Mouse (Mus musculus) spleen, postnatal 10 days (tissue): ENCODE measurements at regions not wholly inside any gene's neighbourhood (a gene's known extent, or its start where the extent isn't known, plus 50 kb on each side); places are given as distances from the start of the nearest gene placed in this dataset.

ENCODE experiments used
- DNase-seq, 2 experiments: peaks; one replicate each; pipeline ENCODE4 v3.0.0; 2021 to 2022; ENCODE audit warnings: low spot score in 2 of 2

DNA sequence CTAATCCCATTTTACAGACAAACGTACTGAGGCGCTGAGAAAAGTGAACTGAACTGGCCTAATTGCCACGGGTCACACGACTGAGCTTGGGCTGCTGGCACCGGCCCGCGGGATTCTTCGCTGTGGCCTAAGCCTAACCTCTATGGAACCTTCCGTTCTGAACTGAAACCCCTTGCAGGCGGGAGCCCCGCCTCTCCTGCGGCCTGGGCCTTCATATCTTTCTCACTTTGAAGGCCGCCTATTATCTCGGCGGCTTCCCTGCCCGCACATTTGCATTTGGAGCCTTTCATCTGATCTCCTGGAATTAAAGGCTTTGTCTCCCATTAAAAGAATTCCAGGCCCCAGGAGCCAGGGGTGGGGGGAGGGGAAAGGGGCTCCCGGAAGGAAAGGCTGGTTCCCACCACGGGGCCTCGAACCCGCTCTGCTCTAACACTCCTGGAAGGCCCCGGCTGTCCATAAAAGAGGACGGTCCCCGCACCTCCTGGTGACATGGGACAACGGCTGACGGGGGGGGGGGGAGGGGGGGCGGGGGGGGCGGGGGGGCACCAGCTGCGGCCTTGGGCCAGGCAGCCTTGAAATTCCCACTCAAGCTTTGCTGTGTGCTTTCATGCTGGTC is 122.9 kb upstream of the Pja1 start:
- DNase-seq = no peak

GRCm38 (mm10) chrX:99592980-99593379 is 121.9 kb upstream of the Pja1 start:
- no peak for DNase-seq

- no peak for DNase-seq
Observed at GRCm38 (mm10) chrX:99587284-99587683, 116.2 kb upstream of the Pja1 start.

DNA sequence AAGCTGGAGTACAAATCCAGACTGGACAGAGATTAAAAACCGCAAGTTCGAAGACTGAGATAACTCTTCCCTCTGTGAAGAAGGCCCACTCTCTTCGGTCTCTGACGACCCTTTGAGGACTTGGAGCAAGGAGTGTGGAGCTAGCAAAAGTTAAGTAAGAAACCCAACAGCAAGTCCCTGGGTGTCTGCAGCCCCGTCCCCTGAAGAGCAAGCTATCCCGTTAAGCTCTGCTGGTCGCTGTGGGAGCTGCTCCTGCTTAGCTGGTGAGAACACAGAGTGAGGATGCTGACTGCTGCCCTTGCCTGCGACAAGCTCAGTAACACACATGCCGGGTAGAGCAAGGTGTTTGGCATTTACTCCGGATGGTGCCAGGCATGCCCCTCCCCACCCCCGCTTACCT is 115.2 kb upstream of the Pja1 start:
- DNase-seq = no peak

GRCm38 (mm10) chrX:99585703-99586102 is 114.6 kb upstream of the Pja1 start:
- DNase-seq = no peak

DNA sequence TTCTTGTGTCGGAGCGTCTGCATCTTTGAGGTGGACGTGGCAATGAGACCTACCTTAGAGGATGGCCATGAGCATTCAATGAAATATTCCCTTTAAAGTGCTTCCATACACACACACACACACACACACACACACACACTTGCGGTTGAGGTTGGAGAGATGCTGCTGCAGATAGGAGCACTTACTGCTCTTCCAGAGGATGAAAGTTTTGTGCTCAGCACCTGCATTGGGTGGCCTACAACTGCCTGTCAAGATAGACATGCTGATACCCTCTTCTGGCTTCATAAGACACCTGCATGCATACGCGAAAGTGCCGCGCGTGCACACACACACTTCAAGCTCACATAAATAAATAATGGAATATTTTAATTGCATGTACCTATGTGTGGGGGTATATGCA is 111.5 kb upstream of the Pja1 start:
- no peak for DNase-seq

GRCm38 (mm10) chrX:99581632-99582466 is 110.8 kb upstream of the Pja1 start:
- DNase-seq = no peak

- no peak for DNase-seq
Observed at GRCm38 (mm10) chrX:99579206-99579605, 108.1 kb upstream of the Pja1 start.

- no peak for DNase-seq
Observed at GRCm38 (mm10) chrX:99578796-99579195, 107.7 kb upstream of the Pja1 start.

DNA sequence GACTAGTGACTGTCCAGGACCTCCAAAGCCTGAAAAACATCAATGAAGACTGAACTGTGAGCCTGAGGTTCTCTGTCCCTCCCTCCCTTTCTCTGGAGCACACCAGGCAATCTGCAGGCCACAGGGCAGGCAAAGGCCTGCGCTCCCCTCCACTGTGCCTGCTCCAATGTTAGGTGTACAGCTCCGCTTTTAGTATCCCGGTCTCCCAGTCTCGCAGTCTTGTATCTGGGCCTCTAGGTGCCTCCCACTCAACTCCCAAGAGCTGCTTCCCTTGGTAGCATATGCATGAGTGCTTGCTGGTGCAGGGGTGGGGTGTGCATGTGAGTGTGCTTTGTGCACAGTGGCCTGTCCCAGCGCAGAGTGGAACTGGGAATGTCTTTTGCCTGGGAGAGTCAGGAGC is 104.0 kb upstream of the Pja1 start:
- DNase-seq = no peak

GRCm38 (mm10) chrX:99574441-99575103 is 103.5 kb upstream of the Pja1 start:
- peak in 1 of 2 experiments; percentile 38 for DNase-seq

DNA sequence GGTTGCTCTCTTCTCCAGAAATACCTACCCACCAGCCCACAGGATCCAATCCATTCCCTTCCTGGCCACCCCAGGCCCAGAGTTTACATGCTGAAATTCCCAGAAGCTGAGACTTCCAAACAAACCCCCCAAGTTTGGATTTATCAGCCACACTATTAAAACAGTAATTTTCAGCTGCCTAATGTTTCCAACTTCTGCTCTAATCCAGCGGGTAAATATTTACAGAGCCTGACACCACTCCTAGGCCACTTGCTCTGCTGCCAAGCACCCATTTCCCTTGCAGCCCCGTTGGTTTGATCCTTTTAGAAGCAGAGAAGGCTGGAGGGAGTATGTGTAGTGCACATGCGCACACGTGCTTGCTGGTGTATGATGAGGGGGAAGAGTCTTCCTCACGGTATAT is 99.1 kb upstream of the Pja1 start:
- DNase-seq = no peak

- DNase-seq = no peak
Observed at GRCm38 (mm10) chrX:99568244-99568643, 97.2 kb upstream of the Pja1 start.

DNA sequence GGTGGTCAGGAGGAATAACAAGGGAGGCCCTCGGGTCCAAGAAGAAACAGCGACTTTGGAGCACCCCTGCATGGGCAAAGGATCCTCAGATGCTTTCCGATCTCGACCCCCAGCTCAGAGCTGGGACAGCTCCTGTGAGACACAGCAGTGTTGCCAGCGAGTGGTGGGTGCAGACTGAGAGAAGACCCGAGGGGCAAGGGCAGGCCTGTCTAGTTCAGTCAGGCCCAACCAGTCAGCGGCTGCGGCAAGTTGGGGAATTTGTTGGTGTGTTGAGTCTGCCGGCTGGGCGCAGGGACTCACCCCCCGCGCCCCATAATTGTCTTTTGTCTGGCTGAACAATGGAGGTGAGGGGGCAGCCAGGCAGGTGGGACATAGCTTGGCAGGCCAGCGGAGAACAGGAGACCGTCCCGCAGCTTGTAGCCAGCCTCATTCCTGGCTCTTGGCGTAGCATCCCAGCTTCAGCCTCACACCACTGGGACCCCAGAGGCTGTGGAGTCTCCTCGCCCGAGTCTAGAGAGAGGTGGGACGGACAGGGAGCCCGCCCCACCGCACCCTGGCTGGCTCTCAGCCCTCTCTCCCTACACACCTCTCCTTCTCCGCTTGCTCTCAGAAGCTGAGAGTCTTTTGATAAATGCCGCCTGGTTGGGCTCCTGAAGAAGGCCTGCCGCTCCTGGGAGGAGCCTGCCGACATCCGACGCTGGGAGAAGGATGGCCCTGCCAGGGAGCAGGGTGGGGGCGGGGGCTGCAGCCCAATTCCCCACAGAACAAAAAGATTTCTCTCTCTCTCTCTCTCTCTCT is 96.5 kb upstream of the Pja1 start:
- no peak for DNase-seq

- no peak for DNase-seq
Observed at GRCm38 (mm10) chrX:99561995-99562394, 90.9 kb upstream of the Pja1 start.

DNA sequence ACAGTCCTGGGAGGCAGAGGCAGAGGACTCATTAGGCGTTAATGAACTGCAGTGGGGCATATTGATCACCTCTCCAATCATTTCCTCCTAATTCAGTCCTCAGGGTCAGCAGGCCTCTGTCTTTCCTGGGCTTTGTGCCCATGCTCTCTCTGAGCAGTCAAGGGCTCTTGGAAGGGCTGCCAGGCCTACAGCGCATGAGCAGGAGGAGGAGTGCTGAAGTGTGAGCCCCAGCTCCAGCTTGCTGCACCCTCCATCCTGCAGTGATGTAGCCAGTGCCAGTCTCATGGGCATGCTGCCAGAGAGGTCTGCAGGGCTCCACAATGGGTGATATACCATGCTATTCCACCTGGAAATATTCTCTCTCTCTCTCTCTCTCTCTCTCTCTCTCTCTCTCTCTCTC is 89.6 kb upstream of the Pja1 start:
- DNase-seq = no peak

- DNase-seq = no peak
Observed at GRCm38 (mm10) chrX:99556876-99557354, 85.8 kb upstream of the Pja1 start.

DNA sequence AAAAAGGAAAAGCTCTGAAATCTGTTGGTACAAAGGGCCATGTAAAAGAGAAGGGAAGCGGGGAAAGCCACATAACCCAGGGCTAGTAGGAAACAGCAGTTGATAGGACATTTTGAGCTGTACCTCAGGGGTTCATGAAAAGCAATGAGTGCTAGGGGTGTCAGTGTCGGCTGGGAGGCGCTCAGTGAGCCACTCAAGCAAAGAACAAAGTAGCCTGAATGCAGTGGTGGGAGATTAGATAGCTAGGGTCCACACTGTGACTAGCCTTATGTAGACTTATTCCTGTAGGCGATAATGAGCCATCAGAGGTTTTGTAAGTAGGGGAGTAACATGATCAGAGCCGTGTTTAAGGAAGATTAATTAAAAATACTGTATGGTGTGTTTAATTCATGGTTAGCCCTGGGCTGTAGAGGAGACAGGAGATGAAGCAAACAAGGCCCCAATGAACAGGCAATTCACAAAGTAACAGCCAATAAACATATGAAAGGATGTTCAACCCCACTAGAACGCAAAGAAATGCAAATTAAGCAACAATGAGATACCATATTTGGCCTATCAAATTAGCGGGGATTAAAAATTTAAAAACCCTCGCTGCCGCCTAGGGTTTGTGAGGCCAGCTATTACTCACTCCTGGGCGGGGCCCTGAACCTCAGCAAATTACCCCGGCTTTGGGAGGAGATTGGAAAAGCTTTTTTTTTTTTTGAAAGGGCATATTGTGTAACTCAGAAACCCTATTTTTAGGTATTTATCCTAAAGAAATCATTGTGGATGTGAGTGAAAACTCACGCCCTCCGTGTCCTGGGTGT is 85.1 kb upstream of the Pja1 start:
- no peak for DNase-seq

DNA sequence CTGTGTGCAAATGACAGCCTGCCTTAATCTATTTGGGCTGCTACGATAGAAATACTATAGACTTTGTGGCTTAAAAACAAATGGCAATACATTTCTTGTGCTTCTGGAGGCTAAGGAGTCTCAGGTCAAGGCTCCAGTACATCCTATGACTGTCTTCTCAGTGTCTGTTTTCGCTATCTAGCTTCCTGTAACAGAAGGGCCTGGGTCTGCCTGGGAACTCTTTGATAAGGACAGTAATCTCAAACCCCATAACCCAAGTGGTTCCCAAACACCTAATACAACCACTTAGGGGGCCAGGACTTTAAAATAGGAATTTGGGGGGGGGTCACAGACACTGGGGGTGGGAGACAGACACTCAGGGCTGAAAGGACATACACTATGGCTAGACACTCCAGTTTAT is 81.7 kb upstream of the Pja1 start:
- no peak for DNase-seq

- DNase-seq = no peak
Observed at GRCm38 (mm10) chrX:99550057-99550760, 79.1 kb upstream of the Pja1 start.
